Mouse (Mus musculus): Measurements from ENCODE around the gene Clip2.

Gene Clip2

DNA sequence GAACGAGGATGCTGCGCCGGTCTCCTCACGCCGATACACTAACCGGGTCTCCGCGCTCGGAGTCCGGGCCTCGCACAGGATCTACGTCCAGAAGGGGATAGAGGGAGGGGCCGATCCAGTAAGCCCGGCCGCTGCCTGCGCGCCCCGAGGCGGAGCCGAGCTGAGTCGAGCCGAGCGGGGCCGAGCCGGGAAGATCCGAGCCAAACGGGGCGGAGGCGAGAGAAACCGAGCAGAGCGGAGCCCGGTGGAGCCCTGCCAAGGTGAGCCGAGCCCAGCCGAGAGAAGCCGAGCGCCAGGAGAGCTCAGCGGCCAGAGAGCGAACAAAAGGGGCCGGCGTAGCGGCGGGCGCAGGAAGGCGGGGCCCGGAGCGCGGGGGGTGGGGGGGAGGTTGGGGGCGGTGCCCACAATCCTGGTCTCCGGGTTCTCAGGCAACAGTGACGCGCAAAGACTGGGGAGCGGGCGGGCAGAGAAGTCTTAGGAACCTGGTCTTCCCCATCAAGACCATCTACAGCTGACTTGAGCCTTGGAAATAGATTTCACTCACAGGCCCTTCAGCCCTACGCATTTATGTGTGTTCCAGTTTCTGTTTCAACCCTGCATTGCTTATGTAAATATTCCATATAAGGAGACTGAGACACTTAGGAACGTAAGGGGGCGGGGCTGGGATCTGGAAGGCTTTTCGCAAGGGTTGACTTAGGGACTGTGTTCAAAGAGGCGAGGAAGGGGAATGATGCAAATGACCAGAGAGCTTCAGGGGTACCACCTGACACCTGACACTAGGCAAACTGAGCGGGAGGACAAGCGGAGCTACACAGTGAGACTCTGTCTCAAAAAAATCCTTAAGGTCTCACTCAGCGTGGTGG, at the start of gene Clip2:
Gene Clip2 (minus strand): TSS at position 325 of the 863 bp plus-strand sequence.
- DNase-seq: peak; percentile 99

DNA sequence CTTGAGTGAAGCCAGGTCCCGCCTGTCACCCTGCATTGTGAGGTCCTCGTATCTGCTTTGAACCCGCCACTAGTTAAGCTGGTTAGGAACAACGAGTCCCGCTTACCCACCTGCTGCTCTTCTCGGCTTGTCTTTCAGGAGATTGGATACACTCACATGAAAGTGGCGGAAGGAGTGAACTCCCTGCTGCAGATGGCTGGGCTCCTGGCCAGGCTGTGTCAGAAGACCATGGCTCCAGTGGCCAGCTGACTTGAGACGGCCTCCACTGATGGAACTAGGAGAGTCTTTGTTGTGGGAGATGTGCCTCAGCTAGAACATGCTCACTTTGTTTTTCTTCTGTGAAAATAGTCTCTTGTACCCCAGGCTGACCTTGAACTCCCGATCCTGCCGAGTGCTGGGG, 45.5 kb upstream of the Clip2 start:
- DNase-seq: no peak

DNA sequence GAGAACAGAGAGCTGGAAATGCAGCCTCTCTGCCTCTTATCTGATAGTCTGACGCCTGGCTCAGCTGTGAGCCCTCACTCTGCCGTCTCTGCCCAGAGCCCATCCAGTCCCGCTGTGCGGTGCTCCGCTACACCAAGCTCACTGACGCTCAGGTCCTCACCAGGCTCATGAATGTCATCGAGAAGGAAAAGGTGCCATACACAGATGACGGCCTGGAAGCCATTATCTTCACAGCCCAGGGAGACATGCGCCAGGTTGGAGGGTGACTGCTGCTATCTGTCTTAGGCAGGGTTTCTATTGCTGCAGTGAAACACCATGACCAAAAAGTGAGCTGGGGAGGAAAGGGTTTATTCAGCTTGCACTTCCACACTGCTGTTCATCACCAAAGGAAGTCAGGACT, 40.9 kb upstream of the Clip2 start:
- no peak for DNase-seq

DNA sequence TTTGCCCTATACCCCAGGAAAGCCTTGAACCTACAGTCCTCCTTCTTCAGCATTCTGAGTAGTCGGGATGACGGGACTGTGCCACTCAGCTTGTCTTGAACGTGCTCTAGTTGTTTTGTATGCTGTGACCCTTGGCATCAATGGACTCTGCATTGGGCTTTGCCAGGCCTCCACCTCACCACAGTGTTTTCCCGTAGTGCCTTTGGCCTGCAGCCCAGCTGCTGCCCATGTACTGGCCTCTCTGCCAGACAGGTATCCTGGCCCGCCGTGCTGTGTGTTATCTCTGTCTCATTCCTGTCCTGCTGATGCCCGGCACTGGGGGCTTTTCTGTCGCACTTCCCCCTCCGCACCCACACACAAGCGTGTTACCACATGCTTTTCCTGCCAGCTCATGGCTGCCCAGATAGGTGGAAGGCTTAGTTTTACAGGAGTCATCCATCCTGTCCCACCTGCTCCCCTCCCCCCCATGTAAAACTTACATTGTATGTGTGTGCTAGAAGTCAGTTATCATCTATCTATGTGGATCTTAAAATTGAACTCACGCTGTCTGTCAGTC, 39.9 kb upstream of the Clip2 start:
- DNase-seq: peak; percentile 55 to 76

DNA sequence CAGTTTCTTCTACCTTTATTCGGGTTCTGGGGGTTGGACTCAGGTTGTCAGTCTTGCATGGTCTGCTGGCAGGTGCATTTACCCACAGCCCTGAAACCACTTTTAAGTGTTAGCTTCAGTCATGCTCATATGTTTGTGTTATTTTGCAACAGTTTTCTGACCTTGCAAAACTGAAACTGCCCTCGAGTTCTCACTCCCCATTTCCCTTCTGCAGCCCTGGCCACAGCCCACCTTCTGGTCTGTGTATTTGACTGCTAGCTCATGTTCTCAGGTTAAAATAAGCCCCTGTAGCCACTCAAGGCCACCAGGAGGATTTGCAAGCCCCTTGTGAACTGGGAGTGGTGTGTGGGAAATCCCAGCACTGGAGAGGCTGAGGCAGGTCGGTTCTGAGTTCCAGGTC, 37.7 kb upstream of the Clip2 start:
- DNase-seq: no peak

DNA sequence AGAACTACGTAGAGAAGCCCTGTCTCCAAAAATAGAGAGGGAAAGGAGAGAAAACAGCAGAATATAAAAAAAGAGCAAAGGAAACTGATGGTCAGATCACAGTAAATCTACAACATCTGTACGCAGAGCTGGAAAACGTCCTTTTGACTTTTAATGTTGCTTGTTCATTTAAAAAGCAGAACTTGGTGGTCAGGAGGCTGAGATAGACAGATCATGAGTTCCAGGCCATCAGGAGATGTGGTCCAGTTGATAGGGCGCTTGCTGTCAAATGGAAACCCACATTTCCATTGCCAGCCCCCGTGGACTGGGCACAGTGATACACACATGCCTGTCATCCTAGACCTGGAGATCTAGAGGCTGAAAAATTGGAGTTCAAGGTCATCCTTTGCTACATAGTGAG, 32.6 kb upstream of the Clip2 start:
- no peak for DNase-seq

DNA sequence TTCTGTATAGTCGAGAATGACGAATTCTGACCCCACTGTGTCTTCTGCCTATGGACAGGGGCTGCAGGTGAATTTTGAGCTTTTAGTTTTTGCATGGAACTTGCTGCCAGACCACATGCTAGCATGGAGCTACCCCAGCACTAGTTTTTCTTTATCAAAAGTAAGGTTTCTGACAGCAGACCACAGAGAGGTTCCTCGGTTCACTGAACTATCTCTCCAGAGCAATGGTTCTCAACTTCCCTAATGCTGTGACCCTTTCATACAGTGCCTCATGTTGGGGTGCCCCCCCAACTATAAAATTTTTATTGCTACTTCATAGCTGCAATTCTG, 31.6 kb upstream of the Clip2 start:
- no peak for DNase-seq

DNA sequence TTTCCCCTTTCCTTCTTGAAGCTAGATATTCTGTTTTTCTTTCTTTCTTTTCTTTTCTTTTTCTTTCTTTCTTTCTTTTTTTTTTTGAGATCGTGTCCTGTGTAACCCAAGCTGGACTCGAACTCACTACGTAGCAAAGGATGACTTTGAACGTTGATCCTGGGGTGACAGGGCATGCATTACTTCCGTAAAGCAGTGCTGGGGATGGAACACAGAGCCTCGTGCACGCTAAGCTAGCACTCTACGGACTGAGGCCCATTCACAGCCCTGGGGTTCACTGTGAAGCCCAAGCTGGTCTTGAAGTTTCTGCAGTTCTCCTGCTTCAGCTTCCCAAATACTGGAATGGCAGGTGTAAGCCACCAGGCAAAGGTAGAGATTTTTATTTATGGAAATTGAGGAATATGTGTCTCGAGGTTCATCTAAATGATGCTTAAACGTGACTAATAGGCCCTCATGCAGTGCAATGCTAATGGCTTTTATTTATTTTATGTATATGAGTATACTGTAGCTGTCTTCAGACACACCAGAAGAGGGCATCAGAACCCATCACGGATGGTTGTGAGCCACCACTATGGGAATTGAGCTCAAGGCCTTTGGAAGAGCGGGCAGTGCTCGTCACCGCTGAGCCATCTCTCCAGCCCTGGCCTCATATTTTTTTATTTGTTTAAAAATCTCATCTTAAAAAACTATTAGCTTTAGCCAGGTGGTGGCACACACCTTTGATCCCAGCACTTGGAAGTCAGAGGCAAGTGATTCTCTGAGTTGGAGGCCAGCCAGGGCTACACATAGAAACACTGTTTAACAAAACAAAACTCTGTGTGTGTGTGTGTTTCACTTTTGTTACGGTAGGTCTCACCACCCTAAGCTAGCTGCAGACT, 31.0 kb upstream of the Clip2 start:
- peak in 1 of 2 experiments; percentile 57 for DNase-seq

DNA sequence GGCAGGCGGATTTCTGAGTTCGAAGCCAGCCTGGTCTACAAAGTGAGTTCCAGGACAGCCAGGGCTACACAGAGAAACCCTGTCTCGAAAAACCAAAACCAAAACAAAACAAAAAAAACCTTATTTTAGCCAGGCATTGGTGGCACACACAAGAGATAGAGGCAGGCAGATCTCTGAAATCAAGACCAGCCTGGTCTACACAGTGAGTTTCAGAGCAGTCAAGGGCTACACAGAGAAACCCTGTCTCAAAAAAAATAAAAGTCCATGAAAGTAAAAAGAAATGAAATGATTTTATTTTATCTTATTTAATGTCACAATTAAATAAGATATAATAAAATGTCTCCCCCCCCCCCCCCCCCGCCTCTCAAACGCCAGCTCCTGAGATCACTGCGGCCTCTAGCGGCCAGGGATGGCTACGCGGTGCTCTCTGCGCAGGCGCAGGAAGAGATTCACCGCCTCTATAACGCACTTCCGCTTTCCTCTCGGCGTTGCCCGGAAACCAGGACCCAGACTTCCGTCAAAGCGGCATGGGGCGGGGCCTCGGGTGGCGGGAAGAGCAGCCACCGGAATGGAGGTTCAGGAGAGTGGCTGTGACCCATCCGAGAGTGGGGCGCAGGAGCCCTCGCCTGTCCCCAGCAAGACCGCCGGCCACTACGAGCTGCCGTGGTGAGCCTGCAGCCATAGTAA, 30.1 kb upstream of the Clip2 start:
- DNase-seq: peak; percentile 98

DNA sequence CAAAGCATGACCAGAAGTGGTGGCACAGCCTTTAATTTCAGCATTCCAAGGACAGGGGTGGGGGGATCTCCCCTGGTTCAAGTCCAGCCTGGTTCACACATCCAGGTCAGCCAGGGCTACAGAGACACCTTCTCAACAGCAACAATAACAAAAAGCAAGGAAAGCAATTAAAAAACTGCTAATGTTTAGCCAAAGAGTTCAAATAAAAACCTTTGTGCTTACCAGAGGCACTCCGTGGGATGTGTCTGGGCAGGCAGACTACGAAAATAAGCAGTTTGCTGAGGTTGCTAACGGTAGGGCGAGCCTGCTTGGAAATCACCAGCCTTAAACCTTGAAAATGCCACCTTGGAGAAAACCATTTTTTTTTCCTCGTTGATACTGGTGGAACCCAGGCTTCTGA, 28.9 kb upstream of the Clip2 start, which contains the start of gene Rfc2:
Gene Rfc2 (plus strand): TSS at position 221 of the 400 bp plus-strand sequence.
- DNase-seq: peak; percentile 54 to 73

DNA sequence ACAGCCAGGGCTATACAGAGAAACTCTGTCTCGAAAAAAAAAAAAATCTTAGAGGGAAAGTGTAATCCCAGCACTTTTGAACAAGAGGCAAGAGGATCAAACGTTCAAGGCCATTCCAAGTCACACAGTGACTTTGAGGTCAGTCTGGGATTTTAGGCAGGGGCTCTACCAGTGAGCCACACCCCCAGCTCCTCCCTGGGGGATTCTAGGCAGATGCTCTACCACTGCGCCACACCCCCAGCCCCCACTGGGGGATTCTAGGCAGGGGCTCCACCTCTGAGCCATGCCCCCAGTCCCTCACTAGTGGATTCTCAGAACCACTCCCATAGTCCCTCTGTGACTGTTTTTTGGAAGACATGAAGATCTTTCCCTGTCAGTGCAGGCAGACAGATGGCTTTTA, 26.9 kb upstream of the Clip2 start:
- no peak for DNase-seq

DNA sequence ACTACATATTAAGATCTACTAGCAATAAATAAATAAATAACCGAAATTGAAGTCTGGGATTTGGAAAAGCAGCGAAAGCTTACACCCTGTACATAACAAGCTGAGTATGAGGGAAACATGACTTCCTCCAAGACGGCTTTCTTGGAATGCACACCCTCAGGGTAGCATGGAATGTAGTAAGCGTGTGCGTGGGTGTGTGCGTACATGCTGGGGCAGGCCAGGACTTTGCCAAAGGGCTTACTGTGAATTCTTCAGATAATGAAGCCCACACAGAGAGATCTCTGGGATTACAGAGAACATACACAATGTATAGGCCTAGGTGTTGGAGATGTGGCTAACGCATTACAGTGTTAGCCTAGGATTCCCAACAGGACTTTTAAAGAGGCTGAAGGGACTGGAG, 25.3 kb upstream of the Clip2 start:
- no peak for DNase-seq

DNA sequence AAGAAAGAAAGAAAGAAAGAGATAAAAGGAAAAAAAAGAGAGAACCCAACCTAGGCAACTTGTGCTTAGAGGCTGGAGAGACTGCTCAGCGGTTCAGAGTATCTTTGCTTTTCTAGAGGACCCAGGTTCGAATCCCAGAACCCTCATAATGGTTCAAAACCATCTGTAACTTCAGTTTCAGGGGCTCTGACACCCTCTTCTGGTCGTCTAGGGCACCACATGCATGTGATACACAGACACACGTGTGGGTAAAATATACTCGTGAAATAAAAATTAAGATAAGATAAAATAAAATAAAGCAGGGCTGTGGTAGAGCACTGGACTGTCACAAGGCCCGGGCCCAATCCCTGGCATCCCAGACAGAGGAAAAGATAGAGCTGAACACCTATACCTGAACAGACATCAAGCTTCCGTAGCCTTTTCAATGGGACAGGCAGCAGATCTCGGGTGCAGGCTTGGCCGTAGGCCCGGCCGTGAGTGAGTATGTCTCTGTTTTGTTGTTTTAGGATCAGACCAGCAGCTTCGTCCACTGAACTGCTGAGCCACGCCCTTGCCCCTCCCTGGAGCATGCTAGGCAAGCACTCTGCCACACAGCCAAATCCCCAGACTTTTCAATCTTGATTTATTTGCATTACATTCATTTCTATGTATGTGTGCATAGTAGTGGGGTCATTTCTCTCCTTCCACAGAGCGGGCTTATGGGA, 24.4 kb upstream of the Clip2 start:
- DNase-seq: peak; percentile 44 to 50

DNA sequence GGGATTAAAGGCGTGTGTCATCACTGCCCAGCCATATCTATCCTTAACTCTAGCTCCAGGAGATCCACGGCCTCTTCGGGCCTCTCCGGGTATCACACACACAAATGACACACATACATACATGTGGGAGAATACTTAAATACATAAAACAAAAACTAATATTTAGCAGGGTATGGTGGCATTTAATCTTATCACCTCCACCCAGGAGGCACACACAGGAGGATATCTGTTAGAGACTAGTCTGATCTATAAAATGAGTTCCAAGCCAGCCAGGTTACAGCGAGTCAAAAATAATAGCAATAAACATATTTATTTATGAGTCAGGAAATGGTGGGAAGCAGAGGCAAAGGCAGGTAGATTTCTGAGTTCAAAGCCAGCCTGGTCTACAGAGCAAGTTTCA, 23.6 kb upstream of the Clip2 start:
- DNase-seq: no peak

DNA sequence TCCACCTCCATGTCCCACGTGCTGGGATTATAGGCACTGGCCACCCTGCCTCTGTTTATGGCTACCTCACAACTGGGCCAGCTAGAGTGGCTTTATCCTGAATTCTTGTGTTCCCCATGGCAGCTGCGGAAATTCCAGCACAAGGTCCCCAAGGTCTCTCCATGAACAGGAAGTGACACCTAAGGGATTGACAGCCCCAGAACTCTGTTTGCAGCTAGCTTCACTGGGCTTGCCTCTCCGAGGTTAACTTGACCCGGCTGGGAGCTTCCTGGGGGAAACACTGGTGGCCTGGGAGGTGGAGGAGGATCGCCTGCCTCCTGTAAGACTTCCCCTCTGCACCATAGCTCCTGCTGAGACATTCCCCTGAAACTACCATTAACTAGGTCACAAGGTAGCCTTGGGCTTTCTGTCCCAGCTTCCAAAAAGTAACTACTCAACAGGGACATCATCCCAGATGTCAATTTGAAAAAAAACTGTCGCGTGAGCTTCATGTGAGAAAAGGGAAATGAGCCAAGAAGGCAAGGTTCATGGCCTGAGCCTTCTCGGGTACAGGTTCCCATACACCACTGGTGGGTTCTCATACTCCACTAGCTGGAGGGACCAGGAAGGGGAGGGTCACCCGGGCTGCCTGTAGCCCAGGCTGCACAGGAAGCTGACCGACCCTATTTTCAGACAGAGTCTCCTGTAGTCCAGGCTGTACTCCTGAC, 20.4 kb upstream of the Clip2 start:
- DNase-seq: peak; percentile 66

DNA sequence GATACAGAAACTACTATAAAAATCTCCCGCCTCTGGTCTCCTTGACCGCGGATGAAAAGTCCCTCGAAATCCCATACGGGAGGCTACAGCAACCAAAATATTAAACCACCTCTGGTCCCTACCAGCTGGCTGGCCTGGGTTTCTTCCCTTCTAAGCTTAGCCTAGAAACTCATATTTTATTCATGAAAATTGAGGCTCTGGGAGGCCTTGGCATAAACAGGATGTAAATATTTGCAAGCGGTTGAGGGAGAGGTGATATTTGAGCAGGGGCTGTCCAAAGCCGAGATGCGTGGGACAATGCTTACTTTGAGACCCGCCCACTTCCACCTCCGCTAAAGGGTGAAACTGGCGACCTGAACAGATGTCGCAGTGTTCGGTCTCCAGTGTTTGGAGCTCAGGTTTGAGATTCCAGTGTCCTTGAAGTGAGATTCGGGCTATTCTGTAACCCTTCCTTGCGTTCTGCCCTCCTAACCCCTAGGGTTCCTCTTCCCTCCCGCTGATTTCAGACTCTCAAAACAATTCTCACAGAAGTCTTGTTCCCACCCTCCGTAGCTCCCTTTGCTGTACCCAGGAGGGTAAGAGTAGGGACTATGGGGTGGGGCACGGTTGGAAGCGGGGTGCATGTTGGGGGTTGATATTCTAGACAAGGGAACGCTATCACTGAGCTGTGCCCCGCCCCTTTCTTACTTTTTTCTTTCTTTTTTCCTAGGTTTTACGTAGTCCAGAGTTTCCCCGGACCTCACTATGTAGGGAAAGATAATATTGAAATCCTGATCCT, 19.7 kb upstream of the Clip2 start:
- DNase-seq: peak; percentile 78 to 84

DNA sequence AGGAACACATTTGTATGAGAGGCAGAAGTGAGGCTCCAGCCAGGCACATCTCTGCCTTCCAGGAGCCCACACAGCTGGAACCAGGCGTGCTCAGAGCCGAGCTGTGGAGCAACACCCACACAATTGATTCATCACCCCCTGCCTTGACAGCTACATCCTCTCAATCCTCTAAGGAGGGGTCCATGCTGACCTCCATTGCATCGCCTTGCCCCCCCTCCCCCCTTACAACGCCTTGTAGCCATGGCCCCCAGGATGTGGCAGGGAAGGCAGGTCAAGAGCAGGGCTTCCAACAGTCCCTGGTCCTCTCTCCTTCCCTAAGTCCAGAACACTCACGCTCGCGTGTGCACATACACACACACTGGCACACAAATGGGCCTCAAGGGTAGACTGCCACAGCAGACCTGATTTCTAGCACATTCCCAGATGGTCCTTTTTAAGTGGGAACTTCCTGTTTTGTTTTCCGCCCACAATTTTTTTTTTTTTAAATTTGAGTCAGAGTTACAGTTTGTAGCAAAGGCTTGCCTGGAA, 16.8 kb upstream of the Clip2 start:
- DNase-seq: peak; percentile 37 to 73

DNA sequence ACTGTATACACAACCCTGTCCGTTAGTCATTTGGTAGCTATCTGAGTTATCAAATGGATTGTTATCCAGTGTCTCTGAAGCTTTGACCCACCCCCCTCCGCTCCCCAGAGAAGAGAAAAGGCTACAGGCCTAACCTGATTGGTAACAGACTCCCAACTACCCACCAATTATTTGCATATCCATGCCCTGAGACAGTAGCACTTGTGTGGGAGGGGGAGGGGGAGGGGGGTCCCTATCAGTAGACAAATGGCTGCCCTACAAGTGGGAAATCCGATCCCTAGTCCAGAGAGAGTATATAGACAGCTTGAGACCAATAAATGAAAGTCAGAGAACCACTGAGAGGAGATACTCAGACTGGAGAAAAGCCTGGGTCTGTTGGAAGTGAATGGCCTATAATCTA, 15.8 kb upstream of the Clip2 start:
- no peak for DNase-seq

DNA sequence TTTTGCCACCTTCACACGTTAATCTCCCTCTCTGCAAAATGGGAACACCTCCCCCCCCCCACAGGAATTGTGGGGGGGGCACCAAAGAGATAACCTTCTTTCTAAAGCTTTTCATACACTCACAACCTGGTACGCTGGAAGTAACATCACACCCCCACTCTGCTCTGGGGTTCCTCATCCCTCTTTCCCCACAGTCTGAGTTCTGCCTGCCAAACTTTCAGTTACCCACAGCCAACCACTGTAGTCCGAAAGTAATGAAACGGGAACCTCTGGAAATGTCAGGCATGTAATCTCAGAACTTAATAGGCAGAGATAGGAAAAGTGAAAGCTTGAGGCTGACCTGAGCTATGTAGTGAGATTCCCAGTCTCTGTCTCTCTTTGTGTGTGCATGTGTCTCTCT, 15.2 kb upstream of the Clip2 start:
- DNase-seq: no peak

DNA sequence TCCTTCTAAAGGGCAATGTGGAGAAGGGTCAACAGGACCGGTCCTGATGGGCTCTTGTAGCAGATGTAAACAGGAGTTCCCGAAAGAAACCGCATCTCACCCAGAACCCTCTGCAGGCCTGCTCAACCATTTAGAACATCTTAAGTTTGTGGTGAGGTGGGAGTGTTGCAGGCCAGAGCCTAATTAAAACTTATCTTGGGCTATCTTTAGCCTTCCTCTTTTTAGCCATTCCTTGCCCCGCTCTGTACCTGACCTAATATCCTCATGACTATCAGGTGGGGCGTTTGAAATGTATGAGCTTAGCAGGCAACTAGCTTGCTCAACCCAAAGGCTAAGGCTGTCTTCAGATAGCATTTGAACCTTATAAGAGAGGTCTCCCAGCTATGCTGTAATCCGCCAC, 13.5 kb upstream of the Clip2 start:
- DNase-seq: no peak

DNA sequence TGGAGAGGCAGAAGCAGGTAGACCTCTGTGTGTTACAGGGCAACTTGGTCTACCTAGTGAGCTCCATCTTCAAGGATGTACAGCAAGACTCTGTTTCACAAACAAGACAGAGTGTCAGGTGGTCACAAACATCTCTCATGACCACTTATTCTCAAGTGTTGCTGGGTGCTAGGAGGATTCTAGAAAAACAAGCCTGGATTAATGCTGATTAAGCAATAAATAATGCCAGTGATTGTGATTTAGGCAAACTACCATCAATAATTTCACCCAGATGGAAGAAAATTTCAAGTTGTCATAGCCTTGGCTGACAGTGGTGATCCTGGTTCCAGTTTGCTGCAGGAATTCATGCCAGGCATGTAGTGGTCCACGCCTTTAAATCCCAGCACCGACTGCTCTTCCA, 12.0 kb upstream of the Clip2 start:
- no peak for DNase-seq

Measured in kidney, postnatal 25 days (tissue).